15 mouse cellular contexts compared by ENCODE assay signal in the genomic region with DNA sequence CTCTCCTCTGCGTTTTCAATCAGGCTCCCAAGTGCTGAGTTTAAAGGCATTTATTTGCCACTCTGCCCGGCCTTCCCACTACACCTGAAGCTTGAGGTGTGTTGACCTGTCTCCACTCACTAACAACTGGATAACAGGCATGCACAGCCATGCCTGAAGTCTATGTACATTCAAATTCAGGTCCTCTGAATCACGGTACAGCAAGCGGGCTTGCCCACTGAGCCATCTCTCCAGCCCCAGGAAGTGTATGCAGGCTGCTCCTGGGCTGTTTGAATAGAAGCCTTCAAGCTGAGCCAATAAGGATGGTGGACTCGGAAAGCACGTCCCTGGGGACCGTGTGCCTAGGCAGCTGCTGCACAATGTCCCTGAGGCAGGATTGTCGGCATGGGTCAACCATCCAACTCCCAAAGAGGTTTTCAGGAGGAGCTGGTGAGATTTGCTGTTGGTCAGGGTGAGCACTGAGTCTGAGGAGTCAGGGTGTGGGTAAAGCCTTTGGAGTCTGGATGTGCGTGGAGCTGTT. TPM values are rescaled to one million over a fixed set of nuclear protein-coding genes. Genes with fewer than 3 reads are reported as not detected.
DNase-seq lines count a peak whose midpoint lies in the region; ATAC-seq and TF ChIP-seq lines count a peak whose summit lies in the region.
"Had no signal": no experiment of that assay in that cellular context is flagged by ENCODE, and none has a peak within 500 bp of the region (broad histone marks: within the 10 kb centered on the region; RNA-seq: fewer than 3 reads in every experiment).

No protein-coding gene starts in this region.

- peak overlapping the region; percentile 70 for H3K4me2 ChIP-seq in liver, postnatal 0 days (ENCODE audit: low read depth, low read length)
- H3K4me2 ChIP-seq: midbrain, embryonic 15.5 days; neural tube, embryonic 12.5 days had no signal

- no peaks in the 10 kb centered on the region for H3K36me3 ChIP-seq in liver, postnatal 0 days (replicated peaks; ENCODE audit: insufficient read depth, low read length)
- H3K36me3 ChIP-seq: liver, embryonic 13.5 days; midbrain, embryonic 15.5 days; neural tube, embryonic 12.5 days had no signal

- DNase-seq in gastrocnemius, adult 2 months, result no peak
- DNase-seq in gastrocnemius, postnatal 25 days, result no peak
- DNase-seq in layer of hippocampus, adult 9-11 months, result peak; percentile 46
- DNase-seq in layer of hippocampus, adult 9-10 months (ENCODE audit: low spot score), result no peak
- DNase-seq in liver, postnatal 0 days, result no peak
- DNase-seq in testis, postnatal 10 days (ENCODE audit: low spot score), result no peak
- DNase-seq: cerebellum, adult 11-12 months; liver, embryonic 13.5 days; thymus, adult 2 months had no signal

- no peaks in the 10 kb centered on the region for H3K9me3 ChIP-seq in liver, postnatal 0 days (ENCODE audit: low read length)
- H3K9me3 ChIP-seq: liver, embryonic 13.5 days; midbrain, embryonic 15.5 days; neural tube, embryonic 12.5 days had no signal

- peak overlapping the region; percentile 45 for H3K9ac ChIP-seq in liver, postnatal 0 days (replicated peaks)
- H3K9ac ChIP-seq: liver, embryonic 13.5 days; midbrain, embryonic 15.5 days; neural tube, embryonic 12.5 days had no signal

- ATAC-seq in liver, postnatal 0 days, result no peak
- ATAC-seq in inflammation-experienced regulatory T-cells, adult 6 months, result no peak
- ATAC-seq: midbrain, embryonic 15.5 days had no signal

- no peak for TF ChIP-seq POLR2A in bone marrow, adult 2 months (IDR thresholded peaks at IDR 0.05; ENCODE audit: borderline replicate concordance, control insufficient read depth, low read depth, low read length)

- WGBS in bone marrow, adult 2 months, result 25% methylated on average over 9 of the region's 9 CpGs
- 51% methylated on average over 9 of the region's 9 CpGs for WGBS in liver, postnatal 0 days (ENCODE audit: insufficient replicate concordance)

- no peak for TF ChIP-seq CTCF in gastrocnemius, adult 2 months (IDR thresholded peaks at IDR 0.05)
- TF ChIP-seq CTCF in bone marrow, adult 2 months (IDR thresholded peaks at IDR 0.05; ENCODE audit: control insufficient read depth, insufficient read depth, low read length), result no peak
- TF ChIP-seq CTCF in liver, postnatal 0 days (IDR thresholded peaks at IDR 0.05; ENCODE audit: low read depth), result no peak

- TF ChIP-seq EP300 in liver, postnatal 0 days (IDR thresholded peaks at IDR 0.05; ENCODE audit: low read depth), result no peak

- intact Hi-C loops in gastrocnemius, adult 2 months (cut with DNase I), result no loop called here

- H3K4me1 ChIP-seq in bone marrow, adult 2 months (ENCODE audit: control insufficient read depth, insufficient read depth, low read length), result peaks cover 27% of the 10 kb centered on the region
- peaks cover 71% of the 10 kb centered on the region for H3K4me1 ChIP-seq in liver, postnatal 0 days (ENCODE audit: insufficient read depth)
- H3K4me1 ChIP-seq: neural tube, embryonic 12.5 days had no signal

- H3K27me3 ChIP-seq in liver, postnatal 0 days (ENCODE audit: insufficient read depth, low read length), result no peaks in the 10 kb centered on the region
- H3K27me3 ChIP-seq: liver, embryonic 13.5 days; midbrain, embryonic 15.5 days had no signal

- H3K4me3 ChIP-seq in gastrocnemius, adult 2 months, result no peak overlapping the region
- H3K4me3 ChIP-seq in bone marrow, adult 2 months (replicated peaks; ENCODE audit: control insufficient read depth, low read depth, low read length), result no peak overlapping the region
- peak overlapping the region; percentile 39; the same call in 1 of the 2 replicates for H3K4me3 ChIP-seq in liver, postnatal 0 days (ENCODE audit: low read depth, low read length)
- H3K4me3 ChIP-seq: erythroblast, embryonic 14.5 days; liver, embryonic 13.5 days; midbrain, embryonic 15.5 days; neural tube, embryonic 12.5 days had no signal

- peak overlapping the region; percentile 84 for H3K27ac ChIP-seq in gastrocnemius, adult 2 months
- peak overlapping the region; percentile 79; the same call in 1 of the 2 replicates for H3K27ac ChIP-seq in bone marrow, adult 2 months (ENCODE audit: control insufficient read depth, insufficient read depth, low read depth, low read length, poor library complexity)
- H3K27ac ChIP-seq in liver, postnatal 0 days (ENCODE audit: low read depth), result peak overlapping the region; percentile 97
- H3K27ac ChIP-seq: liver, embryonic 13.5 days; midbrain, embryonic 15.5 days; neural tube, embryonic 12.5 days had no signal

RNA-seq across cellular contexts. Expression of gene Osgin1, which starts 12.3 kb away (rescaled TPM):
- total RNA-seq in gastrocnemius, adult 2 months (2021), result 10 to 100 TPM in 1 of 2 experiments, 1 to 10 TPM in 1; 9.3 to 19.7 TPM
- total RNA-seq in gastrocnemius, postnatal 25 days (2021), result 10 to 100 TPM in 1 of 2 experiments, 1 to 10 TPM in 1; 9.9 to 14.8 TPM
- 5.5 and 6.5 TPM in 2 replicates for polyA plus RNA-seq in bone marrow, adult 2 months (2011; ENCODE audit: insufficient read depth, insufficient read length, low replicate concordance, missing spikeins)
- polyA plus RNA-seq in liver, postnatal 0 days (2015; fragmentation: Nextera tagmentation; extraction: Ambion mirVana), result 138 and 168 TPM in 2 replicates
- polyA plus RNA-seq in inflammation-experienced regulatory T-cells, adult 6 months (2017; shearing (Covaris generic)), result 10 to 100 TPM; 15.6 to 28.0 (median 24.5) TPM

RNA-seq across cellular contexts. Expression of gene Necab2, which starts 24.9 kb away (rescaled TPM):
- total RNA-seq in gastrocnemius, adult 2 months (2021), result not detected
- total RNA-seq in gastrocnemius, postnatal 25 days (2021), result under 1 TPM; 0.13 to 0.18 TPM
- polyA plus RNA-seq in bone marrow, adult 2 months (2011; ENCODE audit: insufficient read depth, insufficient read length, low replicate concordance, missing spikeins), result 0.49 TPM in 1 of 2 replicates, not detected in the other
- polyA plus RNA-seq in liver, postnatal 0 days (2015; fragmentation: Nextera tagmentation; extraction: Ambion mirVana), result 0.14 TPM in 1 of 2 replicates, not detected in the other
- polyA plus RNA-seq in inflammation-experienced regulatory T-cells, adult 6 months (2017; shearing (Covaris generic)), result not detected
- total RNA-seq: granulocyte monocyte progenitor cell, adult 5-6 weeks had no signal
- polyA plus RNA-seq: erythroblast, embryonic 14.5 days had no signal

RNA-seq across cellular contexts. Expression of gene Mlycd, which starts 27.0 kb away (rescaled TPM):
- total RNA-seq in gastrocnemius, adult 2 months (2021), result 100 to 1,000 TPM in 1 of 2 experiments, 10 to 100 TPM in 1; 78.9 to 103 TPM
- 10 to 100 TPM; 76.5 to 78.1 TPM for total RNA-seq in gastrocnemius, postnatal 25 days (2021)
- 4.7 and 5.9 TPM in 2 replicates for polyA plus RNA-seq in bone marrow, adult 2 months (2011; ENCODE audit: insufficient read depth, insufficient read length, low replicate concordance, missing spikeins)
- 37.0 and 44.4 TPM in 2 replicates for polyA plus RNA-seq in liver, postnatal 0 days (2015; fragmentation: Nextera tagmentation; extraction: Ambion mirVana)
- polyA plus RNA-seq in inflammation-experienced regulatory T-cells, adult 6 months (2017; shearing (Covaris generic)), result 1 to 10 TPM; 2.6 to 7.3 (median 7.1) TPM
